Mouse (Mus musculus) testis, adult 2 months (tissue): ENCODE measurements around the gene Rxfp1.

ENCODE experiments used
- CTCF ChIP-seq: fragments of 200-500 bp; IDR thresholded peaks from 2 replicates; pipeline ENCODE4 v1.5.1; 2012; ENCODE audit warnings: low read depth, mild to moderate bottlenecking, inconsistent platforms, low read length, moderate library complexity; ENCODE audit not compliant: control insufficient read depth, insufficient read depth, insufficient replicate concordance
- POLR2A ChIP-seq: fragments of 200-500 bp; IDR thresholded peaks from 2 replicates; pipeline ENCODE4 v1.6.1; 2012; ENCODE audit warnings: low read depth, mild to moderate bottlenecking, inconsistent platforms, low read length, moderate library complexity; ENCODE audit not compliant: control insufficient read depth

DNA sequence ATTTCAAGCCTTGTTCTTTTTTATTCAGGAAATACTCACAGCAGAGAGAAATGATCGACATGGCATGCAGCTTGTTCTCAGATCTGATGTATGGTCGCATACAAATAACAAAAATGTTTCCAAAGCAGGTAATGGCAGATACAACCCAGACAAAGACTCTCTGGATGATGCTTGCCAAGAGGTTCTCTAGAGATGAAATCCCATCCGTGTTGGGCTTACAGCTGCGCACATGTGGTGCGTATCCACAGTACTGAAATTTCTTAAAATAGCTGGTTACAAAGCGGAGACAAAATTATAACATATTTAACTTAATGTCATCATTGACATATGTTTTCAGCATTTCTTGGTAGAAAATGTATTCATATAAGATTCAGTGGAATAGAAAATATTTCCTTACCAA is 85.6 kb downstream of the Rxfp1 start:
- TF ChIP-seq CTCF (no peak), POLR2A (no peak)
